17 mouse cellular contexts compared by ENCODE assay signal in the genomic region with DNA sequence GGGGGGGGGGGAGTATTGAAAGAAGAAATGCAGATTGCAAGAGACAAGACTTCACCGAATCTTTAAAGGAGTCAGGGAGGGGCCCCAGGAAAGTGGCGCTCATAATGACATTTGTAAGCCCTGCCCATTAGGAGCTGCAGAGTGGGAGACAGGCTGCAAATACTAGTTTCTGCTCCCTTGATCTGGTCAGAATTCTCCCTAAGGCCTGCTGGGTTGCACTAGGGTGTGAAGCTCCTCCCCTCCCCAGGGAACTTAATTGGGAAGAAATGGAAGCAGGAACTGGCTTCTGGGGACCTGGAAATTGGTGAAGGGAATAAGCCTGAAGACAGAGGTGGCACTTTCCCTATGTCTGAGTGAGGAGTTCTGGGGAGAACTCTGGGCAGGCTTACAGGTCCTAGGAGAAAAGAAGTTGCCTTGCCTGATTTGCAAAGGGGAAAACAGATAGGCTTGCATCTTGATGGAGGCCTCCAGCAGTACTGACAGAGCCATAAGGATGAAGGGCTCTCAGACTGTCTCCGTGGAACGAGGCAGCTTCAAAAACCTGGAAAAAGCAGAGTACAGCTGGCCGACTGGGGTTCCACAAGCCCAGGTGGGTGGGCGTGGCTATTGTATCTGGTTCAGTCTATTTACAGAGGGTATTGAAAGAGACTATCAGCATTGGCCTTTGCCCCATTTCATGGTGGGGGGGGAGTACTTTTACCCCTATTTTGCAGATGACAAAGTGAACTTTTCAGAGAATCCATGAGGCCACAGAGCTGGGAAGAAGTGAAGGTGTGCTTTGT.
DNase-seq lines count a peak whose midpoint lies in the region; ATAC-seq lines count a peak whose summit lies in the region.
"Had no signal": no experiment of that assay in that cellular context is flagged by ENCODE, and none has a peak within 500 bp of the region (broad histone marks: within the 10 kb centered on the region; RNA-seq: fewer than 3 reads in every experiment).

No protein-coding gene starts in this region.

- no peak overlapping the region for H3K4me3 ChIP-seq in hindbrain, embryonic 11.5 days (ENCODE audit: low read depth, low read length)
- no peak overlapping the region for H3K4me3 ChIP-seq in hindbrain, embryonic 14.5 days (replicated peaks; ENCODE audit: low read length)
- H3K4me3 ChIP-seq in liver, embryonic 12.5 days: no peak overlapping the region
- H3K4me3 ChIP-seq: heart, adult 2 months; limb, embryonic 12.5 days had no signal

- no peaks in the 10 kb centered on the region for H3K9me3 ChIP-seq in hindbrain, embryonic 11.5 days (ENCODE audit: control insufficient read depth, low read length)
- H3K9me3 ChIP-seq in hindbrain, embryonic 14.5 days (ENCODE audit: control insufficient read depth, low read length): no peaks in the 10 kb centered on the region
- H3K9me3 ChIP-seq in liver, embryonic 12.5 days (replicated peaks): no peaks in the 10 kb centered on the region
- H3K9me3 ChIP-seq: limb, embryonic 12.5 days had no signal

- no peak for DNase-seq in hindbrain, embryonic 11.5 days (ENCODE audit: low spot score)
- no peak for DNase-seq in hindbrain, embryonic 14.5 days (ENCODE audit: low spot score)
- DNase-seq in A20 (ENCODE audit: low read depth, low spot score) (peak; percentile 75), ZHBTc4 (ENCODE audit: low read depth, low spot score) (peak; percentile 85)
- DNase-seq in adrenal gland, adult 8-10 months: no peak
- no peak for DNase-seq in right cerebral cortex, postnatal 14 days
- no peak for DNase-seq in spleen, postnatal 4 days (ENCODE audit: low spot score in 2 of 2)
- DNase-seq: cerebellum, adult 11-12 months; heart, adult 2 months; heart, postnatal 14 days; kidney, postnatal 14 days; layer of hippocampus, postnatal 36 days; thymus, postnatal 36 days had no signal

- peak; percentile 14; the same call in 1 of the 2 replicates for ATAC-seq in hindbrain, embryonic 11.5 days (ENCODE audit: low FRiP score)
- ATAC-seq in hindbrain, embryonic 14.5 days (ENCODE audit: low FRiP score): no peak
- peak; percentile 56; the same call in 1 of the 2 replicates for ATAC-seq in liver, embryonic 12.5 days
- ATAC-seq: CD4-positive, CD25-positive, alpha-beta regulatory T cell, adult 4 months had no signal

- no peak overlapping the region for H3K9ac ChIP-seq in hindbrain, embryonic 11.5 days (ENCODE audit: low read depth, low read length)
- H3K9ac ChIP-seq in hindbrain, embryonic 14.5 days: no peak overlapping the region
- no peak overlapping the region for H3K9ac ChIP-seq in liver, embryonic 12.5 days
- H3K9ac ChIP-seq: limb, embryonic 12.5 days had no signal

- 19% methylated on average over 6 of the region's 6 CpGs for WGBS in hindbrain, embryonic 11.5 days
- WGBS in hindbrain, embryonic 14.5 days: 19% methylated on average over 6 of the region's 6 CpGs
- WGBS in liver, embryonic 12.5 days (ENCODE audit: insufficient replicate concordance): 33% methylated on average over 6 of the region's 6 CpGs

- no peak overlapping the region for H3K4me2 ChIP-seq in hindbrain, embryonic 11.5 days (replicated peaks; ENCODE audit: low read depth, low read length)
- H3K4me2 ChIP-seq in hindbrain, embryonic 14.5 days (replicated peaks): no peak overlapping the region
- H3K4me2 ChIP-seq in liver, embryonic 12.5 days: no peak overlapping the region
- H3K4me2 ChIP-seq: limb, embryonic 12.5 days had no signal

- H3K4me1 ChIP-seq in hindbrain, embryonic 11.5 days (replicated peaks; ENCODE audit: control insufficient read depth, insufficient read depth, low read length): peaks cover 12% of the 10 kb centered on the region
- peaks cover 10% of the 10 kb centered on the region; the same call in 1 of the 2 replicates for H3K4me1 ChIP-seq in hindbrain, embryonic 14.5 days (replicated peaks; ENCODE audit: control insufficient read depth, insufficient read depth, low read length)
- H3K4me1 ChIP-seq in liver, embryonic 12.5 days: peaks cover 26% of the 10 kb centered on the region; the same call in 1 of the 2 replicates

- H3K27me3 ChIP-seq in hindbrain, embryonic 11.5 days (ENCODE audit: control insufficient read depth, insufficient read depth, low read length): no peaks in the 10 kb centered on the region
- H3K27me3 ChIP-seq in hindbrain, embryonic 14.5 days (ENCODE audit: control insufficient read depth, insufficient read depth, low read length): no peaks in the 10 kb centered on the region
- no peaks in the 10 kb centered on the region for H3K27me3 ChIP-seq in liver, embryonic 12.5 days (replicated peaks)
- H3K27me3 ChIP-seq: limb, embryonic 12.5 days had no signal

- no peak overlapping the region for H3K27ac ChIP-seq in hindbrain, embryonic 11.5 days (ENCODE audit: low read depth, low read length)
- H3K27ac ChIP-seq in hindbrain, embryonic 14.5 days: no peak overlapping the region
- H3K27ac ChIP-seq in liver, embryonic 12.5 days: no peak overlapping the region
- H3K27ac ChIP-seq: limb, embryonic 12.5 days; macrophage had no signal

- no peaks in the 10 kb centered on the region for H3K36me3 ChIP-seq in hindbrain, embryonic 11.5 days (ENCODE audit: control insufficient read depth, insufficient read depth, low read length)
- no peaks in the 10 kb centered on the region for H3K36me3 ChIP-seq in hindbrain, embryonic 14.5 days (replicated peaks; ENCODE audit: control insufficient read depth, insufficient read depth)
- H3K36me3 ChIP-seq in liver, embryonic 12.5 days: no peaks in the 10 kb centered on the region
- H3K36me3 ChIP-seq: limb, embryonic 12.5 days had no signal

Comparison
In these comparisons a context has a peak if more than half of its experiments do, and no peak if none do; other contexts are left out.
1. DNase-seq: peak in A20 (single experiment) and ZHBTc4 (single experiment); none in hindbrain, embryonic 11.5 days (single experiment), hindbrain, embryonic 14.5 days (single experiment), adrenal gland, adult 8-10 months (single experiment), right cerebral cortex, postnatal 14 days (single experiment) and spleen, postnatal 4 days (0 of 2).